Mouse (Mus musculus) thymus, postnatal 0 days (tissue): ENCODE measurements around the gene BC025446. TPM values are rescaled to one million over a fixed set of nuclear protein-coding genes. Genes with fewer than 3 reads are reported as not detected.

ENCODE experiments used
- DNase-seq: peaks from one replicate; pipeline ENCODE4 v3.0.0-alpha.2; 2015; ENCODE audit warnings: low spot score
- polyA plus RNA-seq: library from polyadenylated mRNA; unstranded; fragments of >200 nt; fragmentation: Nextera tagmentation; extraction: Ambion mirVana; gene quantifications from 2 replicates; pipeline ENCODE4 v1.2.1, GENCODE M21; 2015

BC025446 gene
- polyA plus RNA-seq = not detected in 2 replicates

DNA sequence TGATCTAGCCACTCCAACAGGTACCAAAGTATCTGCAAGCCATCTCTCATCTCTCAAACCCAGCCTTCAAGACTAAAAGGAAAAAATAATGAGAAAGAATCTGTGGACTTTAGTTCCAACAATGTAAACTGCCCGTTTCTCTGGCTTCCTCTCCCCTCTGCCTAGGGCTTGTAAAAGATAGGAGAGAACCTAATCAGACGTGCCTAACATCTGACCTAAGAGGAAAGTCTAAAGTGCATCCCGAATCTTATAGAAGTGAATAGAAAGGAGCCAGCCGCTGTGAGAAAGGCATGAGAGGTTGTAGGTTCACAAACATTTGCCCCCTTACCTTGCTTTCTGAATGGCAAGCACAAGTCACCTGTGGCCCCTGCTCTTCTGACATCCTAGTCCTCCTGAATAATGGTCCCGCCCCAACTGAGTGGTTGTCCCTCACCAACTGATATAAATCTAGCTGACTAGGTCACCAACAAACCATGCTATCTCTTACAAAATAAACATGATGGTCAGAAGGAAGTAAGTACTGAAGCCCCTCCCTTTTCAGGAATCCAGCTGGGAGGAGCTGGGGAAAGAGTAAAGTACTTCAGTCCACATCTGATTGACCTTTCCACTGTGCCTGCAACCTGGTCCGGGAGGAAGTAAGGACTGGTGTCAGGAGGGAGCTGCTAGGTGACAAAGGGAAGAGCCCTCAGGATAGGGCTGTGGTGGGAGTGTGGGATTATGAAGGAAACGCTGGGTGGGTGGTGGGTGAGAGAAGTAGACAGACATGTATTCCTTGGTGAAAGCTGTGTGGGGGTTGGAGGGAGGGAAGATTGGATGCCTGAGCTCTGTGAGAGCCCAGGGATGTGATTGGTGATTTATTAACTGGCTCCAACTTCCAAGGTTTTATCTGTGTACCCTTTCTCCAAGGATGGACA is at the start of gene BC025446:
Gene BC025446, plus strand, starts transcription at position 599 of the 914 bp plus-strand sequence.
- DNase-seq = no peak

DNA sequence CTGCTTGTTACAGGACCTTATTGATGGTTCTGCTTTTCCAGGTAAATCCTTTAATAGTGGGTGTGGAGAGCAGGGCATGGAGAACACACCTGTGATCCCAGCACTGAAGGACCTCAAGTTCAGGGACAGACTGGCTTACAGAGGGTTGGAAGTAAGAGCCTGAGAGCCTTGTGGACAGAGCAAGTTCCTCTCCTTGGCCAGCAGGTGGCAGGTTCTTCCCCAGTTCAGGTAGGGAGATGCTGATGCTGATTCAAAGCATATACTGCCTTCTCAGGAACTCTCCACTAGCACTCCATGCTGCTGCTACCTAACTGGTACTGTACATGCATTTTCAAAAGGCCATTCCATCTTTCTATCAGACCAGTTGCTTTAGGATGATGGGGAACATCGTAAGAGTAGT is 40.7 kb upstream of the BC025446 start:
- DNase-seq = peak; percentile 70

DNA sequence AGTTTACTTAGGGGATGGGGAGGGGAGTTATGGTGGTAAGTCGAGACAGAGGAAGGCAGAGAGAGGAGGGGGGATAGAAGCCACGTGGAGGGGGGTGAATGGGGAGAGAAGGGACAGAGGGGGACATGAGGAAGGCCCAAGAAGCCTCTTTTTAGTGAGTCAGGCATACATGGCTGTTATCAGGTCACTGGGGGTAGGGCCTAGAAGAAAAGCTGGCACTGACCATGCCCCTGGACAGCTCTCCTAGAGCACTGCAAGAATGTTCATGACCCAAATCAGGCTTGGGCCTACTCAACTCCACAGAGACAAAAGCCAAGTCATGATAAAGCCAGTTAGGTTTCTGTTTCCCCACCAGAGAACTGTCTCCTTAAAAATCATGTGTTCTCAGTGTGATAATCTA is 29.9 kb upstream of the BC025446 start:
- DNase-seq = no peak

DNA sequence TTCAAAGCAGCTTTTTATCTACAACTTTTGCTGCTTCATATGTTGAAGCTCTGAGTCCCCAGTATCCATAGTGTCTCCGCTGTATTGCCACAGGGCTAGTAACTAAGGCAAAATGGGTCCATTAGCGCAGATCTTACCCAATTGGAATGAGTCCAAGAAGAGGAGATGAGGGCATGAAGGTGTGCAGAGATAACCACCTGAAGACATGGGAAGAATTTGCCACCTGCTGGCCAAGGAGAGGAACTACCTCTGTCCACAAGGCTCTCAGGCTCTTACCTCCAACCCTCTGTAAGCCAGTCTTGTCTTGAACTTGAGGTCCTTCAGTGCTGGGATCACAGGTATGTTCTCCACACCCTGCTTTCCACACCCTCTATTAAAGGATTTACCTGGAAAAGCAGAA is 27.1 kb upstream of the BC025446 start:
- peak; percentile 67 for DNase-seq

DNA sequence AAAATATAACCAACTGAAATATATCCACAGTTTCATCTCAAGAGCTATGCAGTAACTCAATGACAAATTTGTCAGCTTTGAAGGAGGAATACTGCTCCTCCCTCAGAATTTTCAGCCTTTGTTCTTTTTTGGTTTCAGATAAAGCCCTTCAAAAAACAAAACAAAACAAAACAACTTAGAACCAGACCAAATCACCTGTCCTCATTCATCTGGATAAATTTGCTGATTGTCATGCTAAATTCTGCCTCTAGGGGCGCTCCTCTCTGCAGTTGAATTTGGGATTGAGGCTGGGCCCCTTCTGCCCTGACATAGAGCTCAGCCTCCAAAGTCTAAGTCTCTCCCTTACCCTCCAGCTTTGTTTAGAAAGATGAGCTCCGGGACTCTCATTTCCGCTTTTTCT is 25.6 kb upstream of the BC025446 start:
- peak; percentile 23 for DNase-seq

DNA sequence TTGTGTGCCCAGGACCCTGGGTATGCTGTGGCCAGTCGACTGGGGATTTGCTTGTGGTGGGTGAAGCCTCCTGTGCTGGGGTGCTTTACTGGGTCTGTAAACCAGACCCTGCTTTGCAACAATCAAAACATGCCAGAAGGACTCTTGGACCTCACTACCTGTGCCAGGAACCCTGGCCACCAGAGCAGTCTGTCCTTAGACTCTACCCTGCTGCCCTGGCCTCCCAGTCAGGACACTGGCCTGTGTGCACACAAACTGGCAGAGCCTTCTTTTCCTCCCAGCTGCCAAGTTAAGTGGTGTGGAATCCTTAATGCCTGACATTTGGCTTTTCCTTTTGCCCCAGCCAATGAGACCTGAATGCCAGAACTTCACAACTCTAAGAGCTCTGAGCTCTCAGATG is 655 bp downstream of the BC025446 start:
- DNase-seq = no peak

DNA sequence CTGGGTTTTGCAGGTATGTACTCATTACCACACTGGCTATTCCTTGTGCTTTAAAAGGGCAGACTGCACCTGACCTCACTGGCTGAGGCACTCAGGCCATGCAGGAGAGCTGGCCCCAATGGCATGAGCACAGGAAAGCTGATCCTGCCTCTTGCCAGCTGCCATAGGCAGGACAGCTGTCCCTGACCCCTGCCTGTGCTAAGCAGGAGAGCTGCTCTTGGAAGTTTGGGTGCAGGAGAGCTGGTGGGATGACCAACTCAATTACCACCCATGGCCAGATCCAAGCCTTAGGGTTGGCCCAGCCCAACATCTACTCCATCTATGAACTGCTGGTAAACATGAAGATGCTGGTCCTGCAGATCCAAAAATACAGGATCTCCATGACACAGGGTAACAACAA is 5.8 kb downstream of the BC025446 start:
- no peak for DNase-seq

DNA sequence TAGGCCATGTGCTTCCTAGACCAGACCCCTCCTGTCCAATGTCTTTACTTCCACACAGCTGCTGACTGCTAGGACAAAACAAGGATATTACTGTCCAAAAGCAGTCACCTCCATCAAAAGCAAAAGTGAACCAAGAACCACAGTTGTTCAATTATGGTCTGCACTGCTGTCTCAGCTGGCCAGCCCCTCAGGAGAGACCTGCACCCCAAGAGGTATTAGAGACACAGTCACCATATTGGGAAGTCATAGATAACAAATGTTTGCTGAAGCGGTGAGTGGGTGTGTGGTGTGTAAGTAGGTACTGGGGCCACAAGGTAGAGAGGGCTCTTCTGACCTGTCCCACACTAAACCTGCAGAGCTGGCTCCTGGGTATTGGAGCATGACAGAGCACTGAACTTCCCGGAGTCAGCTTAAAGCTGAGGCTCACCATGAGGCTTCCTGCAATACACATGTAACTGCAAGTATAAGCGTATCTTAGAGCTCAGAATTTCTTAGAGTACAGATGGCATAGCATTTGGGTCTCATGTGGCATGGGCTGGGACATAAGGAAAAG is 21.6 kb downstream of the BC025446 start:
- no peak for DNase-seq

DNA sequence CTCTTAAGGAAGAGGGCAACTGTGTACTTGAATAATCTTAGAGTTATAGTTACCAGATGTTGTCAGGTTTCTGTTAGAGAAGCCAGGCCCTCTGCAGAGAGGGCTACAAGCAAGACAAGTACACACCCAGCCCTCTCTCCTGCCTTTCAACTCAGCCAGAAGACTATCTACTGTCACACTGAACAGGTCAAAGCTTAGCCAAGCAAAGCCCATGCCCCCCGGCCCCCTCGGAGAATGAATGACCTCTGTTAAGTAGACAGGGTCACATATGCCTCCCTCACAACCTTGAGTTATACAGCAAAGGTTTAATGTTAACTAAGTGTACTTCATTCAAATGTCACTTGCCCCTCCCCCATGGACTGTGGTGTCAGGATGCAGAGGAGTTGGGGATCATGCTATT is 24.4 kb downstream of the BC025446 start:
- no peak for DNase-seq

DNA sequence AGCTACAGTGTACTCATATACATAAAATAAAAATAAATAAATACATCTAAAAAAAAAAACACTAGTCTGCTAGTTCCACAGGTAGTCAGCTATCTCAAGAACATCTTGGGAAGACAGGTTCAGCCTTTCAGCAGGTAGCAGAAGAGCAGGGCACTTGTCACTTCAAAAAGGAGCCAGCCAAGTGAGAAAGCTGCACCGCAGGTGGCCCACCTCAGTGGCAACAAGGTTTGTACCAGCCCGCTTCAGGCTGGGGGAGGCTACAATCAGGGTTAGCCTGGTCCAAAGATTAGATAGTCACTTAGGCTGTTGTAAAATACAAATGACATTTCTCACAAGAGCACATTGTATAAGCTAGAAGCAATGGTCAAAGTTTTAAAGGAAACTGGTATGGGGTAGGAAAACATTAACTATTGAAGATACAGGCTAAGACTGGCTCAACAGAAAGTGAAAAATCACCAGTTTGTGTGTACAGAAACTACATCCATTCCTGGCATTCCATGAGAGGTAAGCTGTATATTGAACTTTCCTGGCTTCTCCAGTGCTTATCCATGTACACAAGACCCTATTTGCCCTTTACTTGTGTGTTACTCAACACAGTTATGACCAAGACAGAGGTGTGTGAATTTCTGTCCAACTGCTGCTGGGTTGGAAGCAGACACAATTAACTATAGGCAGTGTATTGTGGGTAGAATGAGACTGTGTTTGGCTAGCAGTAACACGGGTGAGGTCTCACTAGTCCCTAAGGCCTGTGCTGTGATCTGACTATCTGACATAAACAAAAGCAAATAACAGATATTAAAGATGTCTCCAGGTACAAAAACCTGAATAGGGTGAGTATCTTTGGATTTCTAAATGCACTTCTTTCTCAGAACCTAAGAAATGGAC is 26.8 kb downstream of the BC025446 start:
- DNase-seq = no peak

DNA sequence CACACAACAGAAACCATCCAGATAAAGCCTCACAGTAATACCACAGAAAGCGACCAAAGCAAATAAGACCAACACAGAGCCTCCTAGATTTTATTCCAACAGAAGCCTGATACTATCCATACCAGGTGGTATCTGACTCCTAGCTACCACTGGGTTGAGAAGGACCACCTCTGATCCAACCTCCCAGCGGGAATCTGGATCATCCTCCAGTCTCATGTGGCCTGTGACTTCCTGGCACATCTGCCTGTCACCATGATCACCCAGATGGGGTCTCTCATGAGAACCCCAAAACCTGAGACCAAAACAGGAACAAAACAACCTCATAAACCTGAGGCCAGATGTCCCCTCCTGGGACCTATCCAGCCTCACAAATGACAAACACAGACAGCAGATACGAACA is 38.5 kb downstream of the BC025446 start:
- no peak for DNase-seq

DNA sequence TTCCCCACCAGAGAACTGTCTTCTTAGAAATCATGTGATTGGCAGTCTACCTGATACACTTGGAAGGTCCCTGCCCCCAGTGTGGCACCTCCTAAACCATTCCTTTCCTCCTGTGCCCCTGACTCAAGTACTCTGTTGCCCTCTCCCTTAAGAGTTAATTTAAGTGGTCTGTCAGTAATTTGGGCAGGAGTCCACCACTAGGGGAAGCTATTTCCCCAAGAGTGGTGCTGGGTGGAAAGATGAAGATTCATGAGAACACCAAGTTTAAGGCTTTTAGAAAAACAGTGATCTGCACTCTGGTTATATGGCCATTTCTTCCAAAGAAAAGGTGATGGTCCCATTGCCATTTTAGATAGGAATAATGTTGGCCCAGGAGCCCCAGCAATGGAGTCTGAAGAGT is 49.7 kb downstream of the BC025446 start:
- no peak for DNase-seq

DNA sequence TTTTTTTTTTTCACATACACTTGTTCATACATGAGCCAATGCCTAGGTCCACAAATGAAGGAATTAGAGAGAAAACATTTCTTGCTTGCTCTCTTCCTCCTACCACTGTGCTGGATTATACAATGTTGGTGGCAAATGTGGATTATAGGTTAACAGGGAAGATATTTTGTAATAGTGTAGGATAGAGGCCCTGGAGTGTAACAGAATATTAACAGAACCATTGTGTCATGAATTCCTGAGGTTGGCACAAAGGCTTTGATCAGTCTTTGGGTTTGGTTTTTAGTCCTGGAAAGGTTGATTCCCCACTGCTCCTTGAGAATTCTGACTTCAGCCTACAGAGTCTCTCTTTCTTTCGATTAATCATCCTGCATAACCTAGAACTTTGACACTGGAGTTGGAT is 50.5 kb downstream of the BC025446 start:
- no peak for DNase-seq

DNA sequence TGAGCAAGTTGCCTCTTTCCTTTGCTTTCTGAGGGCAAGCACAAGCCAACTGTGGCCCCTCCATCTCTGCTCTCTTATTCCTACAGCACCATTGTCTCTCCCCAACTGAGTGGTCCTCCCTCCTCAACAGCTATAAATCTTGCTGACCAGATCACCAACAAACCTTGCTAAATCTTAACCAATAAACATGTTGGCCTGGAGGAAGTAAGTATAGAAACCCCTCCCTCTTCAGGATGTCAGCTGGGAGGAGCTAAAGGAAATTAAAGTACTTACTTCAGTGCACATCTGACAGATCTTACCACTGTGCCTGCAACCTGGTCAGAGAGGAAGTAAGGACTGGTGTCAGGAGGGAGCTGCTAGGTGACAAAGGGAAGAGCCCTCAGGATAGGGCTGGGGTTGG is 51.9 kb downstream of the BC025446 start, which contains the start of gene Ly6f:
Gene Ly6f, plus strand, starts transcription at position 301 of the 400 bp plus-strand sequence.
- DNase-seq = no peak

DNA sequence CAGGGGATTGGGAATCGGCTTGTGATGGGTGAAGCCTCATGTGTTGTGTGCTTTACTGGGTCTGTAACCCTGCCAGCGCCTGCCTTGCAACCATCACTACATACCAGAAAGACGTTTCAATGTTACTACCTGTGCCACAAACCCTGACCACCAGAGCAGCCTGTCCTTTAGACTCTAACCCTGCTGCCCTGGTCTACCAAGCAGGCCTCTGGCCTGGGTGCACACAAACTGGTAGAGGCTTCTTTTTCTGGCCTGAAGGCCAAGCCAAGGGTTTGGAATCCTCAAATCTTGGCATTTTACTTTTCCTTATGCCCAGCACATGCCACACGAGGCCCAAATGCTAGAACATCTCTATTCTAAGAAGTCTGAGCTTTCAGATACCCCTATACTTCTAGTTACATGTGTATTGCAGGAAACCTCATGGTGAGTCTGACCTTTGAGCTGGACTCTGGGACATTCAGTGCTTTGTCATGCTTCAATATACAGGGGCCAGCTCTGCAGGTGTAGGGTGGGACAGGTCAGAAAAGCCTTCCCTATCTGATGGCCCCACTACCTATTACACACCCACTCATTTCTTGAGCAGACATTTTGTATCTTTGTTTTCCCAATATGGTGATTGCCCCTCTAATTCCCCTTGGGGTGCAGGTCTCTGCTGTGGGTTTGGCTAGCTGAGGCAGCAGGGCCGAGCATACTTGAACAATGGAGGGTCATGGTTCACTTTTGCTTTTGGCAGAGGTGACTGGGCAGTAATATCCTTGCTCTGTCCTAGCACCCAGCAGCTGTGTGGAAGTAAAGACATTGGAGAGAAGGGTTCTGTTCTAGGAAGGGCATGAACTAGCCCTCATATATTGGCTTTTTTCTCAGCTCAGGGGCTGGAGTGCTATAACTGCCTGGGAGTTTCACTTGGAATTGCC is 53.0 kb downstream of the BC025446 start:
- DNase-seq = no peak

DNA sequence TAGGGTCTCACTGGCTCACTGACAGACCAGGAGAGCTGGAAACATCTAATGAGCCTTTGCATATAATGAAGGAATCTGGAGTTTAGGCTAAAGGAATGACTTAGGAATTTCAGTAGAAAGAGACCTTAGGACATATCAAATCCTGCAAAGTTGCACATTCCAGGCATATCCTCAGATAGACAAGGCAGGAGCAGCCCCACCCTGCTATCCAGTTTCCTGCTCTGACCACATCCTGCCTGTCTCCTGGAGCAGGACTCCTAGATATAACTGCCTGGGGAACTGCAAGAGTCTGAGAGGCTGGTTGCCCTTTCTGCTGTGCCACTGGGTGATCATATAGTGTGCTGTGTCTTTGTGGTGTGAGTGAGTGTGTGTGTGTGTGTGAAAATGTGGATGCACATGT is 54.0 kb downstream of the BC025446 start:
- DNase-seq = no peak

DNA sequence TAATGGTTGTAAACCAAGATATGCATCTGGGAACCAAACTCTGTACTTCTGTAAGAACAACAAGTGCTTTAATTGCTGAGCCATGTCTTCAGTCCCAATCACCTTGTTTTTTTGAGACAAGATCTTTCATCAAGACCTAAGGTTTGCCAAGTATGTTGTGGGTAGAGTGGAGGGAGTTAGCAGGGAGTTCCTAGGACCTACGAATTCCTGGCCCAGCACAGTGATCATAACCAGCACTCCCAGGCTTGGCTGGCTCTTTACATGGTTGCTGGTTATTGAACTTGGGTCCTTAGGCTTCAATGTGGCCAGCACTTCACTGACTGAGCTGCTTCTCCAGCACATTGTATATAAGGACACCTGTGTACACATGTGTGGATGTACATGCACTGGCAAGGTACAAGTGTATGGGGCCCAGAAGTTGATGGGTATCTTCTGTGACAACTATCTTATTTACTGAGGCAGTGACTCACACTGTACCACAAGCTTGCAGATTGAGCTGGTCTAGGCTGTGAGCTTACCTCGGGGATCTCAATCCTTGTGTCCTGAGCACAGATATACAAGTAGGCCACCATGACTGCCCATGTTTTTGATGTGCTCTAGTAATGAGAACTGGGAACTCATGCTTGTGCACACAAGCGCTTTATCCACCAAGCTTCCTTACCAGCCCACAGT is 54.7 kb downstream of the BC025446 start:
- no peak for DNase-seq

DNA sequence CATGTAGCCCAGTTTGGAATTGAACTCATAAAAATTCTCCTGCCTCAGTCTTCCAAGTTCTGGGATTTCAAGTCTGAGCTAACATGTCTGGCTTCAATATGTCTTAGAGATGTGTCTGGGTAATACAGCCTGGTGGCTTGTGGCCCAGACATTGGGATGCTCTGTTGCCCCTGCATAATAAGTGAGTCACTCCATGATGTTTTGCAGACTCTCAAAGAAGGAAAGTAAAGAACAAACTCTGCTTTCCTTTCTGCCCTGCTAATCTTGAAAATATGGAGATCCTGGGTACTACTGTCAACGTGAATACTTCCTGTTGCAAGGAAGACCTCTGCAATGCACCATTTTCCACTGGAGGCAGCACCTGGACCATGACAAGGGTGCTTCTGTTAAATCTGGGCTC is 55.2 kb downstream of the BC025446 start:
- DNase-seq = no peak

DNA sequence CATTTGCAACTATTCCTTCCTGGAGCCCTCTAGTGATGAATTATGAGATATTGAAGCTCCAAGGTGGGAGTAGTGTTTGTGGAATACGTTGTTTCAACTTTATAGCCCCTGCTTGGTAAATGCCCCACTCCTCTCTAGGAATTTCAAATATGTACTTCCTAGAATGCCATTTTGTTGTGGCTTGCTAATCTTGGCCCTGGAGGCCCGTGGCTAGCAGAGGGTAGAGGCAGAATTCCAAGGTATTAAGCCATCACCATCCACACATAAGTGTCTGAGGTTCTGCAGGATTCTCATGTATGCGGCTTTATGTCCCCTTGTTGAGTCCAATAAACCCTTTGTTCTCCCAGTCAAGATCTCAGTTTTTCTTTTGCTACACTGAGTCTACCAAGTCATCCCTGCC is 55.7 kb downstream of the BC025446 start:
- DNase-seq = no peak
